Mouse (Mus musculus) hindbrain, embryonic 16.5 days (tissue): ENCODE measurements around the gene Fam131b. TPM values are rescaled to one million over a fixed set of nuclear protein-coding genes. Genes with fewer than 3 reads are reported as not detected.

Experiments used
- ATAC-seq: fragments of 200-750 bp; cut with Nextera tagmentation; 2 replicates; pipeline ENCODE4 v1.8.0; 2017; ENCODE audit warnings: moderate TSS enrichment, moderate library complexity
- H3K27ac ChIP-seq: fragments of 300-500 bp; sonication (generic); 2 replicates; pipeline ENCODE4 v1.5.1; 2014; ENCODE audit warnings: low read depth, mild to moderate bottlenecking, control low read depth, low read length, moderate library complexity
- H3K27me3 ChIP-seq: fragments of 300-500 bp; sonication (generic); replicated peaks from 2 replicates; pipeline ENCODE4 v1.6.1; 2014; ENCODE audit warnings: low read length; ENCODE audit not compliant: control insufficient read depth, insufficient read depth
- H3K36me3 ChIP-seq: fragments of 300-500 bp; sonication (generic); 2 replicates; pipeline ENCODE4 v1.6.1; 2014; ENCODE audit warnings: mild to moderate bottlenecking, low read length, moderate library complexity, mixed read lengths; ENCODE audit not compliant: control insufficient read depth, insufficient read depth
- H3K4me1 ChIP-seq: fragments of 300-500 bp; sonication (generic); 2 replicates; pipeline ENCODE4 v1.6.1; 2014; ENCODE audit warnings: low read depth, low read length; ENCODE audit not compliant: control insufficient read depth, insufficient read depth
- H3K4me2 ChIP-seq: fragments of 300-500 bp; sonication (generic); 2 replicates; pipeline ENCODE4 v1.6.1; 2014; ENCODE audit warnings: mild to moderate bottlenecking, low read length, control low read depth, moderate library complexity
- H3K4me3 ChIP-seq: fragments of 300-500 bp; sonication (generic); 2 replicates; pipeline ENCODE4 v1.5.1; 2014; ENCODE audit warnings: mild to moderate bottlenecking, low read length, control low read depth, moderate library complexity
- H3K9ac ChIP-seq: fragments of 300-500 bp; sonication (generic); 2 replicates; pipeline ENCODE4 v1.6.1; 2014; ENCODE audit warnings: low read depth, mild to moderate bottlenecking, control low read depth, low read length, moderate library complexity
- H3K9me3 ChIP-seq: fragments of 300-500 bp; sonication (generic); 2 replicates; pipeline ENCODE4 v1.6.1; 2014; ENCODE audit warnings: mild to moderate bottlenecking, low read length, moderate library complexity; ENCODE audit not compliant: control insufficient read depth
- WGBS: fragments of 180-500 bp; shearing (Covaris S2); extraction: QIAGEN DNeasy Blood & Tissue Kit; methylation state at CpG from one replicate; pipeline ENCODE4 v1.1.7; 2014; 5-methylcytosine and 5-hydroxymethylcytosine counted together
- polyA plus RNA-seq: library from polyadenylated mRNA; unstranded; fragments of >200 nt; fragmentation: Nextera tagmentation; extraction: Ambion mirVana; gene quantifications from 2 replicates; pipeline ENCODE4 v1.2.1, GENCODE M21; 2015

The Fam131b gene
- polyA plus RNA-seq, 1 experiment from 2014 or later, result 7.3 TPM

- H3K4me3 ChIP-seq, result peak overlapping the region; percentile 91
- no peaks in the 10 kb centered on the region for H3K9me3 ChIP-seq
- H3K36me3 ChIP-seq, result peaks cover 5% of the 10 kb centered on the region; the same call in 1 of the 2 replicates
- no peak for ATAC-seq
- H3K9ac ChIP-seq, result peak overlapping the region; percentile 94
- no peak overlapping the region for H3K27ac ChIP-seq
- H3K4me1 ChIP-seq, result peaks cover 22% of the 10 kb centered on the region
- H3K27me3 ChIP-seq, result no peaks in the 10 kb centered on the region
- 48% methylated on average over 13 of the region's 13 CpGs for WGBS
- peak overlapping the region; percentile 88 for H3K4me2 ChIP-seq
Observed at GRCm38 (mm10) chr6:42350968-42351775, 26.7 kb upstream of the Fam131b start.

GRCm38 (mm10) chr6:42350021-42350967 lies 25.9 kb upstream of the Fam131b start:
- Histone ChIP-seq H3K9ac (peak overlapping the region; percentile 94), H3K27me3 (no peaks in the 10 kb centered on the region), H3K4me3 (peak overlapping the region; percentile 91), H3K36me3 (0 out of 2 replicates have a peak, but pooled peaks cover 2% of the 10 kb centered on the region), H3K9me3 (no peaks in the 10 kb centered on the region), H3K27ac (peak overlapping the region; percentile 84), H3K4me1 (peaks cover 22% of the 10 kb centered on the region), H3K4me2 (peak overlapping the region; percentile 88)
- ATAC-seq, result peak; percentile 28
- under 1% methylated on average over 55 of the region's 72 CpGs for WGBS

- peak; percentile 94 for ATAC-seq
- Histone ChIP-seq H3K4me1 (peaks cover 22% of the 10 kb centered on the region), H3K36me3 (0 out of 2 replicates have a peak, but pooled peaks cover 2% of the 10 kb centered on the region), H3K27me3 (no peaks in the 10 kb centered on the region), H3K9ac (peak within 1 kb of the TSS; percentile 94), H3K4me2 (peak within 1 kb of the TSS; percentile 88), H3K27ac (peak within 1 kb of the TSS; percentile 84), H3K4me3 (peak within 1 kb of the TSS; percentile 91), H3K9me3 (no peaks in the 10 kb centered on the region)
- WGBS, result under 1% methylated on average over 22 of the region's 36 CpGs
Observed at GRCm38 (mm10) chr6:42349426-42350020, 25.1 kb upstream of the Fam131b start, which contains the start of gene Zyx. Zyx (plus strand) TSS chr6:42349630.

- H3K27me3 ChIP-seq, result no peaks in the 10 kb centered on the region
- H3K36me3 ChIP-seq, result 0 out of 2 replicates have a peak, but pooled peaks cover 2% of the 10 kb centered on the region
- peak overlapping the region; percentile 84 for H3K27ac ChIP-seq
- peak overlapping the region; percentile 91 for H3K4me3 ChIP-seq
- WGBS, result under 1% methylated on average over 11 of the region's 11 CpGs
- peak overlapping the region; percentile 94 for H3K9ac ChIP-seq
- ATAC-seq, result peak; percentile 25
- H3K4me2 ChIP-seq, result peak overlapping the region; percentile 88
- peaks cover 21% of the 10 kb centered on the region for H3K4me1 ChIP-seq
- no peaks in the 10 kb centered on the region for H3K9me3 ChIP-seq
Observed at GRCm38 (mm10) chr6:42349006-42349425, 24.6 kb upstream of the Fam131b start.

GRCm38 (mm10) chr6:42348281-42349005 lies 24.0 kb upstream of the Fam131b start:
- H3K9ac ChIP-seq, result no peak overlapping the region

GRCm38 (mm10) chr6:42344255-42344654 lies 19.8 kb upstream of the Fam131b start:
- ATAC-seq, result no peak
- Histone ChIP-seq H3K27ac (no peak overlapping the region), H3K36me3 (no peaks in the 10 kb centered on the region), H3K27me3 (no peaks in the 10 kb centered on the region), H3K4me3 (no peak overlapping the region), H3K9me3 (no peaks in the 10 kb centered on the region), H3K4me2 (no peak overlapping the region), H3K9ac (no peak overlapping the region), H3K4me1 (peaks cover 7% of the 10 kb centered on the region)
- WGBS, result 80% methylated on average over 1 of the region's 1 CpGs

More at GRCm38 (mm10) chr6:42348281-42349005, 24.0 kb upstream of the Fam131b start:
- H3K4me2 ChIP-seq, result peak overlapping the region; percentile 88
- no peaks in the 10 kb centered on the region for H3K27me3 ChIP-seq
- no peaks in the 10 kb centered on the region for H3K9me3 ChIP-seq
- H3K27ac ChIP-seq, result no peak overlapping the region; the same call in 1 of the 2 replicates
- H3K4me1 ChIP-seq, result peaks cover 19% of the 10 kb centered on the region
- WGBS, result 32% methylated on average over 12 of the region's 12 CpGs
- H3K36me3 ChIP-seq, result 0 out of 2 replicates have a peak, but pooled peaks cover 2% of the 10 kb centered on the region
- ATAC-seq, result no peak
- H3K4me3 ChIP-seq, result peak overlapping the region; percentile 91

- no peak overlapping the region for H3K9ac ChIP-seq
- WGBS, result 85% methylated on average over 9 of the region's 9 CpGs
- no peaks in the 10 kb centered on the region for H3K9me3 ChIP-seq
- H3K27ac ChIP-seq, result no peak overlapping the region
- peak; percentile 37; the same call in 1 of the 2 replicates for ATAC-seq
- H3K27me3 ChIP-seq, result no peaks in the 10 kb centered on the region
- H3K4me2 ChIP-seq, result no peak overlapping the region
- no peak overlapping the region for H3K4me3 ChIP-seq
- H3K4me1 ChIP-seq, result peaks cover under 1% of the 10 kb centered on the region
- no peaks in the 10 kb centered on the region for H3K36me3 ChIP-seq
Observed at GRCm38 (mm10) chr6:42343361-42344120, 19.1 kb upstream of the Fam131b start.

- 71% methylated on average over 1 of the region's 1 CpGs for WGBS
- Histone ChIP-seq H3K36me3 (no peaks in the 10 kb centered on the region), H3K27ac (no peak overlapping the region), H3K4me3 (no peak overlapping the region), H3K9me3 (no peaks in the 10 kb centered on the region), H3K4me2 (no peak overlapping the region), H3K4me1 (no peaks in the 10 kb centered on the region), H3K9ac (no peak overlapping the region), H3K27me3 (no peaks in the 10 kb centered on the region)
- ATAC-seq, result no peak
Observed at GRCm38 (mm10) chr6:42342171-42342570, 17.7 kb upstream of the Fam131b start.
